Mouse (Mus musculus): Measurements from ENCODE around the gene Trappc3. TPM values are rescaled to one million over a fixed set of nuclear protein-coding genes. Genes with fewer than 3 reads are reported as not detected.
A peak's percentile ranks its signal among the peaks of the same experiment; 100 is the strongest.

The Trappc3 gene
- polyA plus RNA-seq, 1 experiment: 2.0 TPM

- TF ChIP-seq GATA1 (IDR thresholded peaks at IDR 0.05; ENCODE audit: low read length): no peak
- no peak for TF ChIP-seq TAL1 (IDR thresholded peaks at IDR 0.05; ENCODE audit: low read length)
- Histone ChIP-seq H3K27me3 (ENCODE audit: control insufficient read depth) (peaks cover 17% of the 10 kb centered on the region), H3K9me3 (ENCODE audit: control insufficient read depth, low read length) (peaks cover 5% of the 10 kb centered on the region; the same call in 1 of the 2 replicates), H3K4me1 (ENCODE audit: control insufficient read depth) (peaks cover 31% of the 10 kb centered on the region), H3K4me3 (replicated peaks) (peak within 1 kb of the TSS; percentile 52), H3K36me3 (ENCODE audit: control insufficient read depth) (no peaks in the 10 kb centered on the region)
Observed at GRCm38 (mm10) chr4:126325281-126325861, 63.2 kb downstream of the Trappc3 start, which contains the start of gene Tekt2. Tekt2 (minus strand) TSS chr4:126325688.

Other genes with a start within 250 kb of the Trappc3 start
- 0.04 and 0.11 TPM in 2 replicates for gene Csf3r, start 237.8 kb upstream of the Trappc3 start, polyA plus RNA-seq (2012)
- 12.6 and 15.9 TPM in 2 replicates for gene Mrps15, start 215.4 kb upstream of the Trappc3 start, polyA plus RNA-seq (2012)
- gene Oscp1, start 203.8 kb upstream of the Trappc3 start, polyA plus RNA-seq (2012): 0.02 TPM in 1 of 2 replicates, not detected in the other
- gene Lsm10, start 165.7 kb upstream of the Trappc3 start, polyA plus RNA-seq (2012): 0.74 and 0.84 TPM in 2 replicates
- 4.2 and 4.6 TPM in 2 replicates for gene Stk40, start 158.4 kb upstream of the Trappc3 start, polyA plus RNA-seq (2012)
- 0.20 and 0.22 TPM in 2 replicates for gene Eva1b, start 114.6 kb upstream of the Trappc3 start, polyA plus RNA-seq (2012)
- gene Sh3d21, start 98.8 kb upstream of the Trappc3 start, polyA plus RNA-seq (2012): 0.03 and 0.05 TPM in 2 replicates
- gene Thrap3, start 59.6 kb upstream of the Trappc3 start, polyA plus RNA-seq (2012): 12.8 and 15.5 TPM in 2 replicates
- gene Map7d1, start 6.0 kb upstream of the Trappc3 start, polyA plus RNA-seq (2012): 2.5 and 2.9 TPM in 2 replicates
- not detected in 2 replicates for gene Col8a2, start 24.5 kb downstream of the Trappc3 start, polyA plus RNA-seq (2012)
- gene Adprhl2, start 59.4 kb downstream of the Trappc3 start, polyA plus RNA-seq (2012): 2.0 and 2.1 TPM in 2 replicates
- gene Tekt2, start 63.4 kb downstream of the Trappc3 start, polyA plus RNA-seq (2012): not detected in 2 replicates
- 0.14 and 0.27 TPM in 2 replicates for gene Ago3, start 167.2 kb downstream of the Trappc3 start, polyA plus RNA-seq (2012)
- gene Ago1, start 206.3 kb downstream of the Trappc3 start, polyA plus RNA-seq (2012): 0.05 and 0.09 TPM in 2 replicates

All from erythroblast, embryonic 14.5 days (primary cell).